Mouse (Mus musculus): ENCODE results near the gene Rin2.

- TF ChIP-seq ZNF384 (IDR thresholded peaks at IDR 0.05; ENCODE audit: low read depth, low read length) (no peak), RCOR1 (conservative IDR thresholded peaks at IDR 0.05; ENCODE audit: low read depth, low read length) (no peak), TCF12 (IDR thresholded peaks at IDR 0.05; ENCODE audit: low read depth, low read length) (no peak), EP300 (IDR thresholded peaks at IDR 0.05; ENCODE audit: low read length) (no peak), POLR2A (IDR thresholded peaks at IDR 0.05; ENCODE audit: low read depth, low read length) (no peak), CTCF (conservative IDR thresholded peaks at IDR 0.05 in 1 of 2, IDR thresholded peaks at IDR 0.05 in 1 of 2; ENCODE audit: low read depth in 2 of 2, low read length in 2 of 2) (no peak), JUN (IDR thresholded peaks at IDR 0.05; ENCODE audit: insufficient read depth, low read depth, low read length) (no peak), SIN3A (IDR thresholded peaks at IDR 0.05; ENCODE audit: low read length) (no peak), NELFE (IDR thresholded peaks at IDR 0.05; ENCODE audit: low read depth, low read length) (no peak), TBP (conservative IDR thresholded peaks at IDR 0.05; ENCODE audit: low read depth, low read length) (no peak), E2F4 (IDR thresholded peaks at IDR 0.05; ENCODE audit: insufficient replicate concordance, low read depth, low read length) (no peak), RAD21 (IDR thresholded peaks at IDR 0.05; ENCODE audit: low read depth, low read length) (no peak), MAZ (IDR thresholded peaks at IDR 0.05; ENCODE audit: low read depth, low read length) (no peak)
Observed at GRCm38 (mm10) chr2:145755864-145756822, 81.1 kb downstream of the Rin2 start.
